26 mouse cellular contexts compared by ENCODE assay signal in genomic region chrX:162831542-162831941, GRCm38 (mm10). TPM values are rescaled to one million over a fixed set of nuclear protein-coding genes. Genes with fewer than 3 reads are reported as not detected.
DNase-seq lines count a peak whose midpoint lies in the region; ATAC-seq and TF ChIP-seq lines count a peak whose summit lies in the region.
"Had no signal": no experiment of that assay in that cellular context is flagged by ENCODE, and none has a peak within 500 bp of the region (broad histone marks: within the 10 kb centered on the region; RNA-seq: fewer than 3 reads in every experiment).

No protein-coding gene starts in this region.

- 0 out of 2 replicates have a peak, but pooled peaks cover 4% of the 10 kb centered on the region for H3K27me3 ChIP-seq in forebrain, embryonic 12.5 days
- H3K27me3 ChIP-seq in forebrain, embryonic 10.5 days (ENCODE audit: poor library complexity, severe bottlenecking) = peaks cover 43% of the 10 kb centered on the region
- H3K27me3 ChIP-seq in midbrain, embryonic 12.5 days = peaks cover 12% of the 10 kb centered on the region; the same call in 1 of the 2 replicates
- no peaks in the 10 kb centered on the region for H3K27me3 ChIP-seq in midbrain, embryonic 14.5 days (ENCODE audit: control insufficient read depth, insufficient read depth, low read length)
- H3K27me3 ChIP-seq in intestine, postnatal 0 days (replicated peaks; ENCODE audit: control insufficient read depth, insufficient read depth, low read length) = no peaks in the 10 kb centered on the region
- H3K27me3 ChIP-seq: embryonic facial prominence, embryonic 15.5 days; heart, embryonic 12.5 days; lung, embryonic 15.5 days had no signal

- no peak for TF ChIP-seq CTCF in intestine, postnatal 0 days (IDR thresholded peaks at IDR 0.05; ENCODE audit: low read depth)

- no peak overlapping the region for H3K4me2 ChIP-seq in forebrain, embryonic 12.5 days
- no peak overlapping the region for H3K4me2 ChIP-seq in midbrain, embryonic 12.5 days (replicated peaks)
- H3K4me2 ChIP-seq in midbrain, embryonic 14.5 days (ENCODE audit: low read length) = no peak overlapping the region
- H3K4me2 ChIP-seq in intestine, postnatal 0 days (replicated peaks; ENCODE audit: low read depth) = no peak overlapping the region
- H3K4me2 ChIP-seq: embryonic facial prominence, embryonic 15.5 days; heart, embryonic 12.5 days; lung, embryonic 15.5 days; midbrain, embryonic 13.5 days had no signal

- 59% methylated on average over 1 of the region's 1 CpGs for WGBS in forebrain, embryonic 12.5 days
- WGBS in forebrain, embryonic 10.5 days = 62% methylated on average over 1 of the region's 1 CpGs
- 60% methylated on average over 1 of the region's 1 CpGs for WGBS in midbrain, embryonic 12.5 days
- WGBS in midbrain, embryonic 14.5 days = 48% methylated on average over 1 of the region's 1 CpGs
- 72% methylated on average over 1 of the region's 1 CpGs for WGBS in intestine, postnatal 0 days

- H3K9me3 ChIP-seq in forebrain, embryonic 12.5 days = no peaks in the 10 kb centered on the region
- no peaks in the 10 kb centered on the region for H3K9me3 ChIP-seq in forebrain, embryonic 10.5 days
- no peaks in the 10 kb centered on the region for H3K9me3 ChIP-seq in midbrain, embryonic 12.5 days
- no peaks in the 10 kb centered on the region for H3K9me3 ChIP-seq in midbrain, embryonic 14.5 days (ENCODE audit: control insufficient read depth, low read length)
- H3K9me3 ChIP-seq in intestine, postnatal 0 days (ENCODE audit: control insufficient read depth) = no peaks in the 10 kb centered on the region
- H3K9me3 ChIP-seq: embryonic facial prominence, embryonic 15.5 days; heart, embryonic 12.5 days; lung, embryonic 15.5 days; midbrain, embryonic 13.5 days had no signal

- no peak overlapping the region for H3K4me3 ChIP-seq in forebrain, embryonic 12.5 days (replicated peaks)
- no peak overlapping the region for H3K4me3 ChIP-seq in forebrain, embryonic 10.5 days
- no peak overlapping the region for H3K4me3 ChIP-seq in midbrain, embryonic 12.5 days
- H3K4me3 ChIP-seq in midbrain, embryonic 14.5 days (replicated peaks; ENCODE audit: low read depth, low read length) = no peak overlapping the region
- H3K4me3 ChIP-seq in intestine, postnatal 0 days (ENCODE audit: low read depth, low read length) = no peak overlapping the region
- H3K4me3 ChIP-seq: embryonic facial prominence, embryonic 15.5 days; heart, embryonic 12.5 days; lung, embryonic 15.5 days; midbrain, embryonic 13.5 days; myocyte had no signal

- DNase-seq in forebrain, embryonic 10.5 days (ENCODE audit: extremely low spot score, low spot score) = no peak
- DNase-seq in midbrain, embryonic 14.5 days = no peak
- no peak for DNase-seq in spleen, postnatal 4 days (ENCODE audit: low spot score in 2 of 2)
- DNase-seq: adrenal gland, postnatal 25 days; cerebellum, adult 18-20 months; cerebellum, postnatal 25 days; gastrocnemius, postnatal 10 days; heart, adult 11 months; heart, postnatal 14 days; kidney, adult 18-20 months; kidney, postnatal 10 days; lung, postnatal 4 days; thymus, postnatal 14 days had no signal

- H3K4me1 ChIP-seq in forebrain, embryonic 12.5 days = no peaks in the 10 kb centered on the region
- peaks cover 11% of the 10 kb centered on the region for H3K4me1 ChIP-seq in forebrain, embryonic 10.5 days
- 0 out of 2 replicates have a peak, but pooled peaks cover 4% of the 10 kb centered on the region for H3K4me1 ChIP-seq in midbrain, embryonic 12.5 days
- no peaks in the 10 kb centered on the region for H3K4me1 ChIP-seq in midbrain, embryonic 14.5 days (ENCODE audit: control insufficient read depth, insufficient read depth, low read length)
- no peaks in the 10 kb centered on the region for H3K4me1 ChIP-seq in intestine, postnatal 0 days (replicated peaks; ENCODE audit: control insufficient read depth, insufficient read depth, low read length)
- H3K4me1 ChIP-seq: embryonic facial prominence, embryonic 15.5 days; lung, embryonic 15.5 days; midbrain, embryonic 13.5 days had no signal

- H3K9ac ChIP-seq in forebrain, embryonic 12.5 days = no peak overlapping the region
- no peak overlapping the region for H3K9ac ChIP-seq in midbrain, embryonic 12.5 days (replicated peaks)
- no peak overlapping the region for H3K9ac ChIP-seq in midbrain, embryonic 14.5 days (replicated peaks; ENCODE audit: low read length)
- no peak overlapping the region for H3K9ac ChIP-seq in intestine, postnatal 0 days (ENCODE audit: low read depth, low read length)
- H3K9ac ChIP-seq: embryonic facial prominence, embryonic 15.5 days; heart, embryonic 12.5 days; lung, embryonic 15.5 days; midbrain, embryonic 13.5 days had no signal

- H3K27ac ChIP-seq in forebrain, embryonic 12.5 days = peak overlapping the region; percentile 50; the same call in 1 of the 2 replicates
- no peak overlapping the region for H3K27ac ChIP-seq in forebrain, embryonic 10.5 days
- peak overlapping the region; percentile 42 for H3K27ac ChIP-seq in midbrain, embryonic 12.5 days (replicated peaks)
- H3K27ac ChIP-seq in midbrain, embryonic 14.5 days (replicated peaks; ENCODE audit: low read depth, low read length) = no peak overlapping the region
- H3K27ac ChIP-seq in intestine, postnatal 0 days (ENCODE audit: low read depth, low read length) = 0 out of 2 replicates have a peak overlapping the region, but pooled peaks have one; percentile 54
- H3K27ac ChIP-seq: embryonic facial prominence, embryonic 15.5 days; lung, embryonic 15.5 days; stomach, postnatal 0 days had no signal

- no peaks in the 10 kb centered on the region for H3K36me3 ChIP-seq in forebrain, embryonic 12.5 days (replicated peaks)
- no peaks in the 10 kb centered on the region for H3K36me3 ChIP-seq in forebrain, embryonic 10.5 days (replicated peaks)
- no peaks in the 10 kb centered on the region for H3K36me3 ChIP-seq in midbrain, embryonic 12.5 days
- no peaks in the 10 kb centered on the region for H3K36me3 ChIP-seq in midbrain, embryonic 14.5 days (ENCODE audit: control insufficient read depth, insufficient read depth, low read length)
- no peaks in the 10 kb centered on the region for H3K36me3 ChIP-seq in intestine, postnatal 0 days (ENCODE audit: control insufficient read depth, insufficient read depth)
- H3K36me3 ChIP-seq: embryonic facial prominence, embryonic 15.5 days; heart, embryonic 12.5 days; lung, embryonic 15.5 days; midbrain, embryonic 13.5 days had no signal

- no peak for ATAC-seq in forebrain, embryonic 12.5 days (ENCODE audit: low FRiP score)
- ATAC-seq in midbrain, embryonic 12.5 days (ENCODE audit: low FRiP score, low read depth) = no peak
- no peak for ATAC-seq in midbrain, embryonic 14.5 days (ENCODE audit: low FRiP score, low TSS enrichment)
- no peak for ATAC-seq in intestine, postnatal 0 days
- ATAC-seq in frontal cortex, adult (ENCODE audit: low TSS enrichment) = no peak
- ATAC-seq: activated CD4-positive, CD25-positive, alpha-beta regulatory T cell, adult 4 months; CD4-positive, CD25-positive, alpha-beta regulatory T cell, adult 4 months; hindbrain, embryonic 16.5 days; midbrain, embryonic 13.5 days had no signal

RNA-seq across cellular contexts. Expression of gene Txlng, which starts 2.3 kb away (rescaled TPM):
- polyA plus RNA-seq in forebrain, embryonic 12.5 days (2016; fragmentation: Nextera tagmentation; extraction: Ambion mirVana) = 16.3 and 18.8 TPM in 2 replicates
- polyA plus RNA-seq in forebrain, embryonic 10.5 days (2016; fragmentation: Nextera tagmentation; extraction: Ambion mirVana) = 16.9 and 18.1 TPM in 2 replicates
- 18.6 and 18.7 TPM in 2 replicates for polyA plus RNA-seq in midbrain, embryonic 12.5 days (2016; fragmentation: Nextera tagmentation; extraction: Ambion mirVana)
- polyA plus RNA-seq in midbrain, embryonic 14.5 days (2014; fragmentation: Nextera tagmentation; extraction: Ambion mirVana) = 13.4 and 15.0 TPM in 2 replicates
- polyA plus RNA-seq in intestine, postnatal 0 days (2015; fragmentation: Nextera tagmentation; extraction: Ambion mirVana) = 5.7 and 6.7 TPM in 2 replicates

RNA-seq across cellular contexts. Expression of gene Syap1, which starts 56.7 kb away (rescaled TPM):
- polyA plus RNA-seq in forebrain, embryonic 12.5 days (2016; fragmentation: Nextera tagmentation; extraction: Ambion mirVana) = 27.1 and 27.9 TPM in 2 replicates
- polyA plus RNA-seq in forebrain, embryonic 10.5 days (2016; fragmentation: Nextera tagmentation; extraction: Ambion mirVana) = 19.4 and 20.3 TPM in 2 replicates
- 36.0 and 37.8 TPM in 2 replicates for polyA plus RNA-seq in midbrain, embryonic 12.5 days (2016; fragmentation: Nextera tagmentation; extraction: Ambion mirVana)
- 31.4 and 35.3 TPM in 2 replicates for polyA plus RNA-seq in midbrain, embryonic 14.5 days (2014; fragmentation: Nextera tagmentation; extraction: Ambion mirVana)
- 46.7 and 47.5 TPM in 2 replicates for polyA plus RNA-seq in intestine, postnatal 0 days (2015; fragmentation: Nextera tagmentation; extraction: Ambion mirVana)

Comparison
In these comparisons a context has a peak if more than half of its experiments do, and no peak if none do; other contexts are left out.
1. H3K27ac ChIP-seq: peak in forebrain, embryonic 12.5 days (single experiment), midbrain, embryonic 12.5 days (single experiment) and intestine, postnatal 0 days (single experiment); none in forebrain, embryonic 10.5 days (single experiment) and midbrain, embryonic 14.5 days (single experiment).